Mouse (Mus musculus) kidney, adult 2 months (tissue): Measurements from ENCODE around the gene Cox8a.

ENCODE experiments used
- CTCF ChIP-seq: fragments of 200-500 bp; conservative IDR thresholded peaks from 2 replicates; pipeline ENCODE4 v1.5.1; 2011; ENCODE audit warnings: low read depth, mild to moderate bottlenecking, control low read depth, low read length, moderate library complexity, mixed read lengths; ENCODE audit not compliant: insufficient read depth, insufficient read length
- POLR2A ChIP-seq: fragments of 200-500 bp; IDR thresholded peaks from one replicate; pipeline ENCODE4 v1.6.1; 2011; ENCODE audit warnings: low read depth, low read length, control low read depth

DNA sequence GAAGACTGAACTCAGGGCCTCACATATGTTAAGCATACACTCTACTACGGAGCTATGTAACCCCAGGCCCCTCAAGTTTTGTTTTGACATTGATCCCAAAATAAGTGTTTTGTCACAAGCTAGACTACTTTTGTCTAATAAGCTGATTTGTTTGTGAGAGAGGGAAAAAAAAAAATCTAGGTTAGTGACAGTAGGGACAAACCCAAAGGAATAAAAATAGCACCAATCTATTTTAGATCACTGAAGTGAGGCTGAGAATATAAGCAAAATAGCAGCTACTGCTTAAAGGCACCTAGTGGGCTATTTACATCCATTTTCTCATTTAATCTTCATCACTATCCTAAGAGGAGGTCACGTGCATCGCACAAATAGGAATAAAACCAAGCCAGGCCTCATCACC is 22.2 kb upstream of the Cox8a start:
- TF ChIP-seq CTCF (no peak), POLR2A (no peak)
